Mouse (Mus musculus) embryonic facial prominence, embryonic 10.5 days (tissue): ENCODE measurements at regions not wholly inside any gene's neighbourhood (a gene's known extent, or its start where the extent isn't known, plus 50 kb on each side); places are given as distances from the start of the nearest gene placed in this dataset.

Experiments
- DNase-seq: peaks from one replicate; pipeline ENCODE4 v3.0.0-alpha.2; 2017; ENCODE audit warnings: low spot score
- H3K27ac ChIP-seq: fragments of 300-500 bp; sonication (generic); replicated peaks from 2 replicates; pipeline ENCODE4 v1.5.1; 2016; ENCODE audit warnings: mild to moderate bottlenecking
- H3K27me3 ChIP-seq: fragments of 300-500 bp; sonication (generic); replicated peaks from 2 replicates; pipeline ENCODE4 v1.6.1; 2016; ENCODE audit warnings: low read depth, mild to moderate bottlenecking; ENCODE audit not compliant: poor library complexity, severe bottlenecking
- H3K36me3 ChIP-seq: fragments of 300-500 bp; sonication (generic); replicated peaks from 2 replicates; pipeline ENCODE4 v1.6.1; 2016; ENCODE audit warnings: mild to moderate bottlenecking, moderate library complexity
- H3K4me1 ChIP-seq: fragments of 300-500 bp; sonication (generic); 2 replicates; pipeline ENCODE4 v1.6.1; 2016
- H3K4me3 ChIP-seq: fragments of 300-500 bp; sonication (generic); 2 replicates; pipeline ENCODE4 v1.5.1; 2016; ENCODE audit warnings: mild to moderate bottlenecking, moderate library complexity
- H3K9me3 ChIP-seq: fragments of 300-500 bp; sonication (generic); 2 replicates; pipeline ENCODE4 v1.6.1; 2016; ENCODE audit warnings: mild to moderate bottlenecking
- WGBS: fragments of 180-500 bp; shearing (Covaris S2); methylation state at CpG from one replicate; pipeline ENCODE4 v1.1.7; 2016; 5-methylcytosine and 5-hydroxymethylcytosine counted together

- Histone ChIP-seq H3K27ac (no peak overlapping the region), H3K4me1 (no peaks in the 10 kb centered on the region), H3K9me3 (no peaks in the 10 kb centered on the region), H3K27me3 (no peaks in the 10 kb centered on the region), H3K36me3 (no peaks in the 10 kb centered on the region), H3K4me3 (no peak overlapping the region)
- no peak for DNase-seq
These were observed 98.4 kb upstream of the Atp10a start for GRCm38 (mm10) chr7:58557535-58557934.

GRCm38 (mm10) chr7:58568807-58569206, 87.2 kb upstream of the Atp10a start:
- DNase-seq: no peak
- no peak overlapping the region for H3K27ac ChIP-seq
- H3K4me3 ChIP-seq: no peak overlapping the region
- H3K36me3 ChIP-seq: no peaks in the 10 kb centered on the region
- no peaks in the 10 kb centered on the region for H3K27me3 ChIP-seq
- 59% methylated on average over 2 of the region's 2 CpGs for WGBS
- H3K4me1 ChIP-seq: no peaks in the 10 kb centered on the region
- no peaks in the 10 kb centered on the region for H3K9me3 ChIP-seq

DNA sequence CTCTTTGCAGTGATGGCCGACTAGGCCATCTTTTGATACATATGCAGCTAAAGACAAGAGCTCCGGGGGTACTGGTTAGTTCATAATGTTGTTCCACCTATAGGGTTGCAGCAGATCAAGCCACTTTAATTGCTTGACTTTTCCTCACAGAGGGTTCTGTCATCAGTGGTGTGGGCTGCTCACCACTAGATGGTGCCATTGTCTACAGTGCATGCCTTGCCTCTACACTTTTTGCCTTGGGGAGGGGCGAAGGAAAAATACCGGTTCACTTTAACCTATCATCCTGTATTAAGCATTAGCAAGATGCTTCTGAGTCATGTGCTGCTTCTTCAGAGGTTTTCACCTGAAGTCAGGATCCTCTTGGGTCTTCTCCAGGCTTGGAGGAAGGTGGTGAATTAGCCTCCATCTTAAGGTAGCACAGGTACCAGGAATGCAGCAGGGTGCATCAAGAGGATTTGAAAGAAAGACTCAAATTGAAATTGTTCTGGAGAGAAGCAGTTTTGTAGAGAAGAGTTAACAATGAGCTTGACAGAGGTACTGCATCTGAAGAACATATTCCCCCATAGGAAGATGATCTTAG, 71.6 kb upstream of the Atp10a start:
- H3K27ac ChIP-seq: no peak overlapping the region
- no peaks in the 10 kb centered on the region for H3K36me3 ChIP-seq
- 33% methylated on average over 4 of the region's 4 CpGs for WGBS
- H3K27me3 ChIP-seq: no peaks in the 10 kb centered on the region
- DNase-seq: peak; percentile 53
- H3K9me3 ChIP-seq: no peaks in the 10 kb centered on the region
- H3K4me1 ChIP-seq: no peaks in the 10 kb centered on the region
- H3K4me3 ChIP-seq: no peak overlapping the region

DNA sequence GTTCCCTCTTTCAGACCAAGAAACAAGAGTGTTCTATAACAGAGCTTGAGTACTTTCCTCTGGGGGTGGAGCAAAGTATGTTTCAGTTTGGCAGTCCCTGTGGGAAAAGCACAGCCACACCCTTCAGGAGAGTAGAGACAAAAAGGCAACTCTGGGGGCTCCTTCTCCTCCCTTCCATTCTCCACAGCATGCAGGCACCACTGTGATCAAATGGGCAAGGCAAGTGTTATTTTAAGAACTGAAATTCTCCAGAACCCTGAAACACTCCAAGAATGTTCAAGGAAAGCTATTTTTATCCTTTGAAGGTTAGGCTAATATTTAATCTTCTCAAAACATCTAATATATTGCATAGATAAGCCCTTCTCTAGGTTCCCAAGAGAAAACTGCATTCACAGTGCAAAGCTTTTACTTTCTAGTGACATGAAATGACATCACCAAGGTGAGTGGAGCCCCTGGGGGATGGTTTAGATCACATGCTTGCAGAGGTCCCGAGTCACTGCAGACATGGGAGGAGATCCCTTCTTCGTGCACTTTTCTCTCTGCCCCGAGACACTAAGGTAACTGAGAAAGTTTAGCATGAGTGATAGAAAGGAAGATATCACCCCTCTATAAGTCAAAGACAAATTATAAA, 70.2 kb upstream of the Atp10a start:
- WGBS: 76% methylated on average over 3 of the region's 3 CpGs

DNA sequence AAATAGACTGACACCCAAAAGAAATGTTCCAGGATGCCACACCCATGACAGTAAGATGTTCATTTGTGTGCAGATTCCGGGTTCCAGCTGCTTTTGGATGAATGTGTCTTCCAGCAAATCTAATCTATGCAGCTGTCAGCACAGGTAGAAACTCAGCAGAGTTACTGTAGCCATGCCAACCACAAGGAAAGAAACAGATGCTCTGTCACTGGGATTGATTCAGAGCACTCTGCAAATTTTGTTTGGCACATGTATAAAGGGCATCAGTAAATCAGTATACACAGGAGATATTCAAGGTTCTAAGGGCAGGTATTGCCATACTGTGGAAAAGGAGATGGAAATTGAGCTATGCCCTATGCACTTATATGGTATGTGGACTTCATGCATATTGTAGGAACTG, 60.0 kb upstream of the Atp10a start:
- Histone ChIP-seq H3K4me3 (no peak overlapping the region), H3K4me1 (no peaks in the 10 kb centered on the region), H3K36me3 (no peaks in the 10 kb centered on the region), H3K27me3 (no peaks in the 10 kb centered on the region), H3K9me3 (no peaks in the 10 kb centered on the region), H3K27ac (no peak overlapping the region)
- no peak for DNase-seq
- 82% methylated on average over 1 of the region's 1 CpGs for WGBS

More for the DNA sequence above, 70.2 kb upstream of the Atp10a start:
- Histone ChIP-seq H3K27ac (no peak overlapping the region), H3K36me3 (no peaks in the 10 kb centered on the region), H3K27me3 (no peaks in the 10 kb centered on the region), H3K4me1 (no peaks in the 10 kb centered on the region), H3K9me3 (no peaks in the 10 kb centered on the region), H3K4me3 (no peak overlapping the region)
- no peak for DNase-seq
